Mouse (Mus musculus) heart, adult 2 months (tissue): ENCODE measurements around the gene Fbxo17.

Source experiments
- CTCF ChIP-seq: fragments of 200-600 bp; IDR thresholded peaks from 2 replicates; pipeline ENCODE4 v1.8.1; 2022; ENCODE audit warnings: antibody characterized with exemption, mild to moderate bottlenecking, moderate library complexity
- EP300 ChIP-seq: fragments of 200-500 bp; IDR thresholded peaks from 2 replicates; pipeline ENCODE4 v1.6.1; 2011; ENCODE audit warnings: low read depth, low read length, control low read depth; ENCODE audit not compliant: insufficient read depth

DNA sequence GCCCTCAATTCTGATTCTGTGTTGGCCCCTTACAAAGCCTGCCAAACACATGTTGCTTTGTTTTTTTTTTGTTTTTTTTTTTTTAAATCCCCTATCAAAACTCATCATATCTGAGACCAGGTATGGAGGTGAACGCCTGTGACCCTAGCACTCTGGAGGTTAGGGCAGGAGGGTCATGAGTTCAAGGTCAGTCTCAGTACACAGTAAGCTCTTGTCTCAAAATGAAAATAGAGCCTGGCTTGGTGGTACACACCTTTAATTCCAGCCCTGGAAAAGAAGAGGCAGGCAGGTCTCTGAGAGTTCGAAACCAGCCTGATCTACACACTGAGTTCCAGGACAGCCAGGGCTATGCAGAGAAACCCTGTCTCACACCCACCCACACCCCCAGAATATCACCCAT, 3.0 kb downstream of the Fbxo17 start:
- no peak for TF ChIP-seq EP300
- no peak for TF ChIP-seq CTCF
